1 mouse cellular context compared by ENCODE assay signal in genomic region chr8:95344668-95345067, GRCm38 (mm10).
TF ChIP-seq lines count a peak whose summit lies in the region.

No protein-coding gene starts in this region.

TF ChIP-seq in MEL, 35 proteins besides CTCF, POLR2A, EP300 and RAD21:
- TF ChIP-seq ETS1 (IDR thresholded peaks at IDR 0.05; ENCODE audit: low read depth, low read length) = no peak
- no peak for TF ChIP-seq TBP (IDR thresholded peaks at IDR 0.05; ENCODE audit: low read depth, low read length)
- TF ChIP-seq SMC3 (IDR thresholded peaks at IDR 0.05; ENCODE audit: low read depth, low read length) = peak; percentile 22; the same call in 1 of the 2 replicates
- TF ChIP-seq MXI1 (IDR thresholded peaks at IDR 0.05; ENCODE audit: low read depth, low read length) = no peak
